Mouse (Mus musculus) neural tube, embryonic 11.5 days (tissue): ENCODE results near the gene Sec13. TPM values are rescaled to one million over a fixed set of nuclear protein-coding genes. Genes with fewer than 3 reads are reported as not detected.

Experiments used
- ATAC-seq: fragments of 200-750 bp; cut with Nextera tagmentation; 2 replicates; pipeline ENCODE4 v1.8.0; 2017; ENCODE audit warnings: moderate number of reproducible peaks, mild to moderate bottlenecking, moderate TSS enrichment, moderate library complexity; ENCODE audit not compliant: insufficient read depth, low FRiP score, low TSS enrichment
- DNase-seq: peaks from one replicate; pipeline ENCODE4 v3.0.0-alpha.2; 2015; ENCODE audit warnings: low spot score
- H3K27ac ChIP-seq: fragments of 300-500 bp; sonication (generic); 2 replicates; pipeline ENCODE4 v1.5.1; 2014; ENCODE audit warnings: low read depth, mild to moderate bottlenecking, low read length
- H3K27me3 ChIP-seq: fragments of 300-500 bp; sonication (generic); 2 replicates; pipeline ENCODE4 v1.6.1; 2014; ENCODE audit warnings: mild to moderate bottlenecking, low read length, mixed read lengths; ENCODE audit not compliant: control insufficient read depth, insufficient read depth
- H3K36me3 ChIP-seq: fragments of 300-500 bp; sonication (generic); 2 replicates; pipeline ENCODE4 v1.6.1; 2014; ENCODE audit warnings: mild to moderate bottlenecking, low read length, moderate library complexity, mixed read lengths; ENCODE audit not compliant: control insufficient read depth, insufficient read depth
- H3K4me1 ChIP-seq: fragments of 300-500 bp; sonication (generic); 2 replicates; pipeline ENCODE4 v1.6.1; 2014; ENCODE audit warnings: low read length, mixed read lengths; ENCODE audit not compliant: control insufficient read depth, insufficient read depth
- H3K4me2 ChIP-seq: fragments of 300-500 bp; sonication (generic); 2 replicates; pipeline ENCODE4 v1.6.1; 2014; ENCODE audit warnings: low read depth, mild to moderate bottlenecking, moderate library complexity
- H3K4me3 ChIP-seq: fragments of 300-500 bp; sonication (generic); 2 replicates; pipeline ENCODE4 v1.5.1; 2014; ENCODE audit warnings: low read depth, low read length
- H3K9ac ChIP-seq: fragments of 300-500 bp; sonication (generic); 2 replicates; pipeline ENCODE4 v1.6.1; 2014; ENCODE audit warnings: mild to moderate bottlenecking, low read length
- H3K9me3 ChIP-seq: fragments of 300-500 bp; sonication (generic); 2 replicates; pipeline ENCODE4 v1.6.1; 2016; ENCODE audit warnings: low read length; ENCODE audit not compliant: control insufficient read depth
- WGBS: fragments of 180-500 bp; shearing (Covaris S2); extraction: QIAGEN DNeasy Blood & Tissue Kit; methylation state at CpG from one replicate; pipeline ENCODE4 v1.1.7; 2014; 5-methylcytosine and 5-hydroxymethylcytosine counted together
- microRNA-seq: library from miRNA; unstranded; fragments of <30 nt; microRNA quantifications from one replicate; pipeline ENCODE4, GENCODE M21; 2016
- polyA plus RNA-seq: library from polyadenylated mRNA; unstranded; fragments of >200 nt; fragmentation: Nextera tagmentation; extraction: Ambion mirVana; gene quantifications from 2 replicates; pipeline ENCODE4 v1.2.1, GENCODE M21; 2014

Gene Sec13
- polyA plus RNA-seq, 1 experiment from 2014 or later: 309 TPM

DNA sequence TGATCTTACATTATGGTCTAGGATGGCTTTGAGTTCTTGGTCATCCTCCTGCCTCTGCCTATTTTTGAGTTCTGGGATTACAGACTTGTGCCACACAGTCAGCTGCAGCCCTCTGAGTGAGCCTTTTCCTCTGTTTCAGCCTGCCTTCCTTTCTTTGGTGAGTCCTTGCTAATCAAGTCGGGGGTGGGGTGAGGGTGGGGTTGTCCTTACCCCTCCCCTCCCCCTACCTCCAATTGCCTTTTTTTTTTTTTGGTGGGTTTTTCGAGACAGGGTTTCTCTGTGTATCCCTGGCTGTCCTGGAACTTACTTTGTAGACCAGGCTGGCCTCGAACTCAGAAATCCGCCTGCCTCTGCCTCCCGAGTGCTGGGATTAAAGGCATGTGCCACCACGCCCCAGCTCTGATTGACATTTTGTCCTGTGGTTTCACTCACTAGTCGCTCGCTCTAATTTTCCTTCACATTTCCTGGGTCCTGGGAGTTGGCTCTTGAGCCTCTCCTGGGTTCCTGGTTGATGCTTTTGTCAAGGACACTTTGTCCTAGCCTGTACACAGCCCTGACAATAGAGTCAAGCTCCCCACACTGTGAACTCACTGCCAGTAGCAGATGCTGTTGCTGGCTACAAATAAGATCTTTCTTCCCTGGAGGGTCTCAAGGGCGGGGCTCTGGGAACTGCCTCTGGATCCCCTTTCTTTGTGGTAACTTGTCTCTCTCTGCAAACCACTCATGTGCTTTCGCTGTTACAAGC is 57.3 kb downstream of the Sec13 start:
- Histone ChIP-seq H3K4me1 (no peaks in the 10 kb centered on the region), H3K9me3 (no peaks in the 10 kb centered on the region), H3K36me3 (no peaks in the 10 kb centered on the region), H3K4me3 (no peak overlapping the region), H3K27me3 (no peaks in the 10 kb centered on the region), H3K9ac (no peak overlapping the region), H3K4me2 (no peak overlapping the region), H3K27ac (no peak overlapping the region)
- WGBS: 85% methylated on average over 10 of the region's 10 CpGs
- DNase-seq: no peak
- no peak for ATAC-seq

- peak; percentile 79 for DNase-seq
- H3K9me3 ChIP-seq: no peaks in the 10 kb centered on the region
- no peak overlapping the region for H3K4me3 ChIP-seq
- H3K9ac ChIP-seq: no peak overlapping the region
- no peaks in the 10 kb centered on the region for H3K4me1 ChIP-seq
- no peak for ATAC-seq
- H3K4me2 ChIP-seq: no peak overlapping the region
- H3K27me3 ChIP-seq: no peaks in the 10 kb centered on the region
- no peaks in the 10 kb centered on the region for H3K36me3 ChIP-seq
- H3K27ac ChIP-seq: no peak overlapping the region
- WGBS: 24% methylated on average over 4 of the region's 4 CpGs
Measured at GRCm38 (mm10) chr6:113681271-113681670, 59.3 kb downstream of the Sec13 start.

- WGBS: 87% methylated on average over 9 of the region's 9 CpGs
- no peaks in the 10 kb centered on the region for H3K4me1 ChIP-seq
- H3K27me3 ChIP-seq: no peaks in the 10 kb centered on the region
- no peak overlapping the region for H3K27ac ChIP-seq
- ATAC-seq (no peak), DNase-seq (no peak)
- H3K36me3 ChIP-seq: no peaks in the 10 kb centered on the region
- H3K4me2 ChIP-seq: no peak overlapping the region
- H3K9ac ChIP-seq: no peak overlapping the region
- no peaks in the 10 kb centered on the region for H3K9me3 ChIP-seq
- H3K4me3 ChIP-seq: no peak overlapping the region
Measured at GRCm38 (mm10) chr6:113679993-113680566, 60.5 kb downstream of the Sec13 start.

DNA sequence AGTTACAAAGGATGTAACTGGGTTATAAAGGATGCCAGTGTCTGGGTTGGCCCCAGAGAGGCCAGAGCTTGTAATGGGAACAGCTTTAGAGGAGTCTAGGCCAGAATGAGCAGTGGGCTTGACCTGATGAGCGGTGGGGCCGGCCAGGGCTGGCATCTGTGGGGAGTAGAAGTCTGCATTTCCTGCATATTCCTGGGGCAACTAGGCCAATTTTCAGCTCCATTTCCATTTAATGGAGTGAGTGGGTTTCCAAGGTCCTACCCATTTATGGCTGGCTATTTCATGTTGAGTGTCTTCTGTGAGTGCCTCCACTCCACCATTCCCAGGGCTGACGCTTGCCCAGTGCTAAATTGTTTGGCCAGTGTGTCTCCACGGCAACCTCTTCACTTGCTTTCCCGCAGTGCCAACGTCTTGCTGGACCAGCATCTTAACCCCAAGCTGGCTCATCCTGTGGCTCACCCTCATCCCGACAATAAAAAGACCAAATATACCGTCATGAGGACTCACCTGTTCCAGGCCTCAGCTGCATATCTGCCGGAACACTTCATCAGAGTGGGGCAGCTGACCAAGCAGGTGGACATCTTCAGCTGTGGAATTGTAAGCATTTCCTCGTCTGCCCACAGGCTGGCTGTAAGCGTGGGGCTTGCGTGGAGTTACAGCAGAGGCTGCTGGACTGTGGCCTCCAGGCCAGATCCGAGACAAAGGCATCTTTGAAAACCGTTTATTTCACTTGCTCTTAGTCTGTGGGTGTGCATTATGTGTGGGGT is 62.1 kb downstream of the Sec13 start:
- no peak overlapping the region for H3K4me3 ChIP-seq
- H3K9ac ChIP-seq: no peak overlapping the region
- DNase-seq (no peak), ATAC-seq (no peak)
- no peaks in the 10 kb centered on the region for H3K36me3 ChIP-seq
- 78% methylated on average over 14 of the region's 14 CpGs for WGBS
- no peaks in the 10 kb centered on the region for H3K27me3 ChIP-seq
- H3K27ac ChIP-seq: no peak overlapping the region
- H3K4me2 ChIP-seq: no peak overlapping the region
- no peaks in the 10 kb centered on the region for H3K4me1 ChIP-seq
- no peaks in the 10 kb centered on the region for H3K9me3 ChIP-seq

Small RNAs within 50 kb of the gene (microRNA-seq; reads per million reads assigned to microRNA genes)
- not detected for gene Mir7042

Other genes with a start within 250 kb of the Sec13 start
- gene Prrt3, start 238.8 kb downstream of the Sec13 start, polyA plus RNA-seq: 0.91 and 0.94 TPM in 2 replicates
- 82.4 and 89.4 TPM in 2 replicates for gene Emc3, start 209.1 kb downstream of the Sec13 start, polyA plus RNA-seq
- gene Fancd2, start 209.1 kb downstream of the Sec13 start, polyA plus RNA-seq: 13.6 and 15.7 TPM in 2 replicates
- gene Fancd2os, start 140.0 kb downstream of the Sec13 start, polyA plus RNA-seq: not detected in 2 replicates
- 220 and 232 TPM in 2 replicates for gene Brk1, start 136.0 kb downstream of the Sec13 start, polyA plus RNA-seq
- 64.9 and 68.2 TPM in 2 replicates for gene Vhl, start 116.8 kb downstream of the Sec13 start, polyA plus RNA-seq
- 2.4 and 2.6 TPM in 2 replicates for gene Irak2, start 102.3 kb downstream of the Sec13 start, polyA plus RNA-seq
- gene Tatdn2, start 43.7 kb downstream of the Sec13 start, polyA plus RNA-seq: 0.95 and 0.97 TPM in 2 replicates
- gene Ghrl, start 20.9 kb downstream of the Sec13 start, polyA plus RNA-seq: 0.39 TPM in 1 of 2 replicates, not detected in the other